Mouse (Mus musculus): Measurements from ENCODE around the gene Ccl8. TPM values are rescaled to one million over a fixed set of nuclear protein-coding genes. Genes with fewer than 3 reads are reported as not detected.
A peak's percentile ranks its signal among the peaks of the same experiment; 100 is the strongest.

Gene Ccl8
- total and polyA plus RNA-seq, 3 experiments = 0.82 to 1.9 (median 1.3) TPM

DNA sequence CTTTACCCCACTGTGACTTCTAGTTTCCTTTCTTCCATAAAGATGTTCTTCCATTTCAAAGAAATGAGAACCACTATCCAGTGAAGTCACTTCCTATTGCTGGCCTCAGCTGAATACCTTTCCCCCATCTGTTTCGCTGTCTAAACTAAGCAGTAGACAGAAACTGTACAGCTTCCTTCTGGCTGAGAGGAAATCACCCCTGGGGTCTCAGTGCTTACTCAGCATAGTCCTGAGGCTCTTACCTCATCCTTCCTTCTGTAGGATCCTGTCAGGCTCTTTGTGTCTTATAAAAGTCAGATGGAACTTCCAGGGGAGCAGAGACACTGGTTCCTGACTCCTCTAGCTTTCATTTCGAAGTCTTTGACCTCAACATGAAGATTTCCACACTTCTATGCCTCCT lies 13.5 kb upstream of the Ccl8 start, which contains the start of gene Ccl12:
Ccl12 (plus strand) TSS at position 317 of the 400 bp plus-strand sequence.
- no peaks in the 10 kb centered on the region for H3K79me2 ChIP-seq (replicated peaks; ENCODE audit: control insufficient read depth, insufficient read depth, low read length)
- H3K27ac ChIP-seq = no peak within 1 kb of the TSS
- TF ChIP-seq EP300 (IDR thresholded peaks at IDR 0.05; ENCODE audit: insufficient read depth, low read depth, low read length) (no peak), CTCF (IDR thresholded peaks at IDR 0.05) (no peak), POLR2A (IDR thresholded peaks at IDR 0.05; ENCODE audit: insufficient read depth, low read depth, low read length) (no peak)
- no peaks in the 10 kb centered on the region for H3K27me3 ChIP-seq (ENCODE audit: control insufficient read depth, insufficient read depth, low read length)
- H3K36me3 ChIP-seq (ENCODE audit: control insufficient read depth, insufficient read depth, low read length) = no peaks in the 10 kb centered on the region
- no peaks in the 10 kb centered on the region for H3K4me1 ChIP-seq (ENCODE audit: control insufficient read depth, insufficient read depth, low read length)
- H3K9ac ChIP-seq (ENCODE audit: low read depth, low read length) = no peak within 1 kb of the TSS
- 32% methylated on average over 2 of the region's 2 CpGs for WGBS
- intact Hi-C loops (cut with DNase I) = no loop called here
- no peak within 1 kb of the TSS for H3K4me3 ChIP-seq
- DNase-seq = no peak

DNA sequence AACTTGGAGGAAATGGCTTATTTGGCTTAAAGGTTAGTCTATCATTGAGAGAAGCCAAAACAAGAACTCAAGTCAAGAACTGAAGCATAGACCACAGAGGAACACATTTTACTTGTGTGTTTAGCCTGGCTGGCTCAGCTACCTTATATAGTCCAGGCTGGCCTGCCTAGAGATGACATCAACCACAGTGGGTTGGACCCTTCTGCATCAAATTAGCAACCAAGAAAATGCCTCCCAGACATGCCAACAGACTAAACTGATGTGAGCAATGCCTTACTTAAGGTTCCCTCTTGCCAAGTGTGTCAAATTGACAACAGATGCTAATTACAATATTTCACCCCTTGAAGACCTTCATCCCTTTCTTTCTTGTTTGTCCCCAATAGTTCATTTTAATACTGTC lies 5.4 kb upstream of the Ccl8 start:
- intact Hi-C loops (cut with DNase I) = no loop called here
- Histone ChIP-seq H3K4me3 (no peak overlapping the region), H3K79me2 (replicated peaks; ENCODE audit: control insufficient read depth, insufficient read depth, low read length) (no peaks in the 10 kb centered on the region), H3K4me1 (ENCODE audit: control insufficient read depth, insufficient read depth, low read length) (no peaks in the 10 kb centered on the region), H3K27me3 (ENCODE audit: control insufficient read depth, insufficient read depth, low read length) (no peaks in the 10 kb centered on the region), H3K9ac (ENCODE audit: low read depth, low read length) (no peak overlapping the region), H3K27ac (no peak overlapping the region), H3K36me3 (ENCODE audit: control insufficient read depth, insufficient read depth, low read length) (no peaks in the 10 kb centered on the region)
- DNase-seq = no peak
- TF ChIP-seq EP300 (IDR thresholded peaks at IDR 0.05; ENCODE audit: insufficient read depth, low read depth, low read length) (no peak), POLR2A (IDR thresholded peaks at IDR 0.05; ENCODE audit: insufficient read depth, low read depth, low read length) (no peak), CTCF (IDR thresholded peaks at IDR 0.05) (no peak)

DNA sequence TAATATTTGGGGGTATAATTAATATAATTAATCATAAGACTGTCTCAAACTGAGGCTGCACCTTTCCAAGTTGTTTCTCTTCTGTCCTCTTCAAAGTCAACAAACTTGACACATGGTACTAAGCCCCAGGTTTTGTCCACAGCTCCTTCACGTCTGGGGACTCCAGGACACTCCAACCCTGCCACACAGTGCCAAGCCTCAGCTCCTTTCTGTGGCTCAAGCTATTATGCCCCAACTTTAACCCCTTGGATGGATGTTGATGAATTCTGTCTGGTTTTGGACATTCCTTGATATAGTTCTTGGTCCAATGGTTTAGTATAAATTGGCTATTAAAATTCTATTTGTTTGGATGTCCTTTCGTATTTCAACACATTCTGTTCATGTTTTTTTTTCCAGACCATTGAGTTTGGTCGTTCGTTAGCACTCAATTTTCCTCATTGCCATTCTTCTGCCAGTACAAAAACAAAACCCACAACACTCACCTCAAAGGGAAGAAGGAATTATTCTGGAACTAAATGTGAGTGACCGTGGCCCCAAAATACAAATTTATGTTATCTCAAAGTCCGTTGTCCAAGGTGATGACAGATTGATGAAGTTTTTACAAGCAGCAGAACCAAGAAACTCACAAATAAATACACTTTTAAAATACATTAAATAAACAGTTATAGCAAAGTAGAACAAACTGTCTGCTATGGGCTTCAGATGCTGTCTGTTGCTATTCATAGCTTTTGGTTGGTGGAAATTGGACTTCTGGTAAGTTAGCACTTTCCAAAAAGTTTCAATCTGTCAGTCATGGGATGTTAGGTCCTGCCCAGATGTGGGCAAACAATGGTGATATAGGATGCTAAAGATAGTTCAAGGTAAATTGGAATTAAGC lies 4.4 kb upstream of the Ccl8 start:
- no peak overlapping the region for H3K27ac ChIP-seq
- no peaks in the 10 kb centered on the region for H3K36me3 ChIP-seq (ENCODE audit: control insufficient read depth, insufficient read depth, low read length)
- no peaks in the 10 kb centered on the region for H3K79me2 ChIP-seq (replicated peaks; ENCODE audit: control insufficient read depth, insufficient read depth, low read length)
- no peak overlapping the region for H3K9ac ChIP-seq (ENCODE audit: low read depth, low read length)
- WGBS = 56% methylated on average over 6 of the region's 6 CpGs
- intact Hi-C loops (cut with DNase I) = no loop called here
- no peak overlapping the region for H3K4me3 ChIP-seq
- TF ChIP-seq CTCF (IDR thresholded peaks at IDR 0.05) = no peak
- no peak for TF ChIP-seq POLR2A (IDR thresholded peaks at IDR 0.05; ENCODE audit: insufficient read depth, low read depth, low read length)
- TF ChIP-seq EP300 (IDR thresholded peaks at IDR 0.05; ENCODE audit: insufficient read depth, low read depth, low read length) = no peak
- H3K4me1 ChIP-seq (ENCODE audit: control insufficient read depth, insufficient read depth, low read length) = no peaks in the 10 kb centered on the region
- DNase-seq = no peak
- H3K27me3 ChIP-seq (ENCODE audit: control insufficient read depth, insufficient read depth, low read length) = no peaks in the 10 kb centered on the region

DNA sequence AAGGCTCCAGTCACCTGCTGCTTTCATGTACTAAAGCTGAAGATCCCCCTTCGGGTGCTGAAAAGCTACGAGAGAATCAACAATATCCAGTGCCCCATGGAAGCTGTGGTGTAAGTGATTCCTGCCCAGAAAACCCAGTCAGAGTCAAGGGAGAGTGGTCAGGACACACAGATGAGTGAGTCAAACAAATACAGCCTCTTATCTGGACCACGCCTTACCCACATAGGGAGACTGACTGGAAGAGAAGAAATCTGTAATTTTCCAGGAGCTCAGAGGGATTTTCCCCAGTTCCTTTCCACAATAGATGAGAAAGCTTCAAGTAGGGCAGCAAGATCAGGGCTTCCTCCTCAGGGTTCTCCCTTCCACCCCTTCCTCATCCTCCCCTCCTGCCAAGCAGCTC lies 1.1 kb downstream of the Ccl8 start:
- H3K36me3 ChIP-seq (ENCODE audit: control insufficient read depth, insufficient read depth, low read length) = no peaks in the 10 kb centered on the region
- no peak for DNase-seq
- 64% methylated on average over 3 of the region's 3 CpGs for WGBS
- intact Hi-C loops (cut with DNase I) = no loop called here
- H3K27me3 ChIP-seq (ENCODE audit: control insufficient read depth, insufficient read depth, low read length) = no peaks in the 10 kb centered on the region
- TF ChIP-seq POLR2A (IDR thresholded peaks at IDR 0.05; ENCODE audit: insufficient read depth, low read depth, low read length) = no peak
- no peak for TF ChIP-seq EP300 (IDR thresholded peaks at IDR 0.05; ENCODE audit: insufficient read depth, low read depth, low read length)
- no peak for TF ChIP-seq CTCF (IDR thresholded peaks at IDR 0.05)
- no peaks in the 10 kb centered on the region for H3K79me2 ChIP-seq (replicated peaks; ENCODE audit: control insufficient read depth, insufficient read depth, low read length)
- no peak overlapping the region for H3K27ac ChIP-seq
- H3K4me3 ChIP-seq = no peak overlapping the region
- no peaks in the 10 kb centered on the region; the same call in 1 of the 2 replicates for H3K4me1 ChIP-seq (ENCODE audit: control insufficient read depth, insufficient read depth, low read length)
- H3K9ac ChIP-seq (ENCODE audit: low read depth, low read length) = no peak overlapping the region

DNA sequence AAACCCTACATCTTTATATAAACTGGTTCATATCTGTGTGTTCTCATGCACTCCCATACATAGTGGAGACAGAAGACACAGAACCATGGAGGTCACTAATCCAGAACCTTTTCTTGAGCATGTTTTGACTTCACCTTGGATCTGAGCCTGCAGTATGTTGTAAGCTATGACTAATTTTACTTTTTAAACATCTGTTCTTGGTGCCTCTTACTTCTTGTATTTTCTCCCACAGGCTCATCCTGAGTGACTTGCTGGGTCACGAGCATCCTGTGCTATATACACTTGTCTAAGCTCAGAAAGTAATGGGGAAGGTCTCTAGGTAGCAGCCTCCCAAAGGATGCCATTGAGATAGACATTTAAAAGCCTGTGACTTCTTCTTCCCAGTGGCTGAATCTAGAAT lies 18.0 kb downstream of the Ccl8 start:
- TF ChIP-seq POLR2A (IDR thresholded peaks at IDR 0.05; ENCODE audit: insufficient read depth, low read depth, low read length) (no peak), EP300 (IDR thresholded peaks at IDR 0.05; ENCODE audit: insufficient read depth, low read depth, low read length) (no peak), CTCF (IDR thresholded peaks at IDR 0.05) (no peak)
- H3K4me1 ChIP-seq (ENCODE audit: control insufficient read depth, insufficient read depth, low read length) = no peaks in the 10 kb centered on the region
- H3K79me2 ChIP-seq (replicated peaks; ENCODE audit: control insufficient read depth, insufficient read depth, low read length) = no peaks in the 10 kb centered on the region
- H3K9ac ChIP-seq (ENCODE audit: low read depth, low read length) = no peak overlapping the region
- no peak overlapping the region; the same call in 1 of the 2 replicates for H3K27ac ChIP-seq
- no peaks in the 10 kb centered on the region for H3K36me3 ChIP-seq (ENCODE audit: control insufficient read depth, insufficient read depth, low read length)
- intact Hi-C loops (cut with DNase I) = no loop called here
- 32% methylated on average over 1 of the region's 1 CpGs for WGBS
- DNase-seq = no peak
- no peak overlapping the region for H3K4me3 ChIP-seq
- H3K27me3 ChIP-seq (ENCODE audit: control insufficient read depth, insufficient read depth, low read length) = no peaks in the 10 kb centered on the region

DNA sequence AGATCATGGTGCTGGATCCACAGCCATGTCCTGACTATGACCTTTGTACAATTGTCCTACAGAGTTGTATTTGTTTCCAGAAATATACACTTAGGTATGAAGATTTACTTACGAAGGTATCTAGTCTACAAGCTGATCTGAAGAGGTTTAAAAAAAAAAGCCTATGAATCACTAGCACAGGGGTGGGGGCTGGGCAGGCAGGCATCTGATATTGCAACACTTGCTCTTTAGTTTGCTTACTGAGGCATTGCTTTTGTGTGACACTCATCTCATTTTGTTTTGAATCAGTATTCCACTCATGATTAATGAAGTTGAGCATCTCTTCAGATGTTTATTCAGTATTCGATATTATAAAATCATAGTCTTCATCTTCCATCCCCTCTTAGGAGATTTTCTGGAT lies 21.2 kb downstream of the Ccl8 start:
- H3K4me3 ChIP-seq = no peak overlapping the region
- no peaks in the 10 kb centered on the region for H3K79me2 ChIP-seq (replicated peaks; ENCODE audit: control insufficient read depth, insufficient read depth, low read length)
- no peak for TF ChIP-seq EP300 (IDR thresholded peaks at IDR 0.05; ENCODE audit: insufficient read depth, low read depth, low read length)
- no peak for TF ChIP-seq CTCF (IDR thresholded peaks at IDR 0.05)
- no peak for TF ChIP-seq POLR2A (IDR thresholded peaks at IDR 0.05; ENCODE audit: insufficient read depth, low read depth, low read length)
- H3K27me3 ChIP-seq (ENCODE audit: control insufficient read depth, insufficient read depth, low read length) = no peaks in the 10 kb centered on the region
- no peak overlapping the region for H3K9ac ChIP-seq (ENCODE audit: low read depth, low read length)
- H3K4me1 ChIP-seq (ENCODE audit: control insufficient read depth, insufficient read depth, low read length) = peaks cover 1% of the 10 kb centered on the region; the same call in 1 of the 2 replicates
- intact Hi-C loops (cut with DNase I) = no loop called here
- no peak overlapping the region for H3K27ac ChIP-seq
- peak; percentile 15 to 27 for DNase-seq
- 74% methylated on average over 2 of the region's 2 CpGs for WGBS
- no peaks in the 10 kb centered on the region for H3K36me3 ChIP-seq (ENCODE audit: control insufficient read depth, insufficient read depth, low read length)
